Mouse (Mus musculus): ENCODE measurements at regions not wholly inside any gene's neighbourhood (a gene's known extent, or its start where the extent isn't known, plus 50 kb on each side); places are given as distances from the start of the nearest gene placed in this dataset.
"Not testable (repeated sequence)": the region's sequence is repeated elsewhere in the genome, so short reads cannot be mapped to it uniquely, and the experiment has no call there.

DNA sequence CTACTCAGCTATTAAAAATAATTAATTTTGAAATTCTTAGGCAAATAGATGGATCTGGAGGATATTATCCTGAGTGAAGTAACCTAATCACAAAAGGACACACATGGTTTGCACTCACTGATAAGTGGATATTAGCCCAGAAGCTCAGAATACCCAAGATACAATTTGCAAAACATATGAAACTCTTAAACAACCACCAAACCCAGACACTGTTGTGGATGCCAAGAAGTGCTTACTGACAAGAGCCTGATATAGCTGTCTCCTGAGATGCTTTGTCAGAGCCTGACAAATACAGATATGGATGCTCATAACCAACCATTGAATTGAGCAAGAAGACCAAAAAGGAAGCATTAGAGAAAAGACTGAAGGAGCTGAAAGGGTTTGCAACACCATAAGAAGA, 468.4 kb upstream of the Cdh12 start:
- DNase-seq (ENCODE audit: low spot score) = not testable (repeated sequence)

DNA sequence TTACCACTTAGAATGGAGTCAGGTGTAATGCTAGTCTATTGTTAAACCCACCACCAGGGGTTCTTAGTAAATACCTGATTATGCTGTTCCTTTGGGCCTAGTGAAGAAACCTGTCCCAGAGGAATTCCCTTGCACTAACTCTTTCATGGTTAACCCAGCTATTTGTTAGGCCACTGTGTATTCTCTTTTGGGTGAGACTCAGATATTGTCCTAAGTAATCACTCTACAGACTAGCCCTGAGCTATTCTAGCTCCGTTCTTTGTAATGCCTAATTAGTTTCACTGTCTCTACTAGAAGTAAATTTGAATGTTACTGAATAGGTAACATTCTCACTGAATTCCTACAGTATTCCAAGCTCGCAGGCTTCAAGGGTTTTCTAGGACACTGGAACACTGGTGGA, 464.1 kb upstream of the Cdh12 start:
- not testable (repeated sequence) for DNase-seq (ENCODE audit: low spot score)

DNA sequence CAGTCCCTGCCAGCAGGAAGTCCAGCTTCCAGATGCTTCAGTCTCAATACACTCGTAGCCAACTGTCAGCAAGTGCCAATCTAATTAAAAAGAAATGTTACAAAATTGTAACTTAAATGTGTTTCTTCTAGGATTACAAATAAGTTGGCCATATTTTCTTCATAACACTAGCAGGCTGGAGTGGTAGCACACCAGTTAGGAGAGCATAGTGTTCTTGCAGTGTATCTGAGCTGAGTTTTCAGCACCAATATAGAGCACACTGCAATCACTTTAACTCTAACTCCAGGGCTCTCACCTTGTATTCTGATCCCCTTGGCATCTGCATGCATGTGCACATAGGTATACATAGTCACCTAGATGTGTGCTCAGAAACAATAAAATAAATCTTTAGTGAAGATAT, 417.3 kb upstream of the Cdh12 start:
- DNase-seq (ENCODE audit: low spot score) = no peak

- DNase-seq (ENCODE audit: low spot score) = no peak
Measured at GRCm38 (mm10) chr15:20034382-20034781, 414.7 kb upstream of the Cdh12 start.

DNA sequence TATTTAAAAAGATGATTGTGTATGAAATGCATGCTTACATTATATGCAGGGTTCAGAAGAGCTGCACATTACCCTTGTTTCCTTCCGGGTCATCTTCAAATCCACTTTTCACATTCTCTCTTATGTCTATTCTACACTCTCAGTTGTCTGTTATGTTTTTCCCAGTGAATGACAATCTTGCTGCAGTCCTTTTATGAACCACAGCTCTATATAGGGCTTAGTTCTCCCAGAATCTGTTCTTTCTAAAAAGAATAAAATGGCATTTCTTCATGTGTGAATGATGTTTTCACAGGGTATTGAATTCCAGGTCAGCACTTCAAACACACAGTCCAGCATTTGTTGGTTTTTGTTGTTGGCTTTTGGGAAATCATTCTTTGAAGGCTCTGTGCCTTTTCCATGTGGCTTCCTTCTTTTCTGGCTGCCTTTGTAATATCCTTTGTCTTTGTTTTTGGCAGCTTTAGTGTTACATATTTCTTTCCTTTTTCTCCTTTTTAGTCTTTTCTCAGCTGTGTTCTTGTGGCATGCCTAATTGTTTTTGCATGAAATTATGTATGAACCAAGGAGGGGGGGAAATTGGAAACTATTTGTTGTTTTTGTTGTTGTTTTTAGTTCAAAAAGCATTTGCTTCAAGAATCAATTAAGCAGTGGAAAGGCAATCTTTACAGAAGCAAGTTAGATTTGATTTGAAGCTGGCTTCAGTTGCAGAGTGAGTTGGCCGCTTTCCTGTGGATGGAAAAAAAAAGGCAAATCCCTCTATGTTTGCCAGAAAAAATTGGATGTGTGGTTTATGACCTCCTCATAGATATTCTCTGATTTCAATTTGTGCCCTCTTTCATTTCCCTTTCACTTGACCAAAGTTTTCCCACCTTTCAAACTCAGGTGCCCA, 410.3 kb upstream of the Cdh12 start:
- DNase-seq (ENCODE audit: low spot score) = no peak

DNA sequence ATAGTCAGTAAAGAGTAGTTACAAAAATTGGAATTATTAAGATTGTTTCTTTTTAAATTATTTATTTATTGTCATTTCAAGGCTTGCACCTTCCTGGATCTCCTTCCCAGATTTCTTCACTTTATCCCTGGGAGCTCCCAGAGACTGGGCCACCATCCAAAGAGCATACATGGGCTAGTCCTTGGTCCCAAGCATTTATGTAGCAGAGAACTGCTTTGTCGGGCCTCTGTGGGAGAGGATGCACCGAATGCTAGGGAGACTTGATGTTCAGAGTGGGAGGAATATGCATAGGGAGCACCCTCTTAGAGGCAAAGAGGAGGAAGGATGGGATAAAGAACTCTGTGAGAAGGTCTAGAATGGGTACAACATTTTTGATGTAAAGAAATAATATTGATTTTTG, 409.0 kb upstream of the Cdh12 start:
- DNase-seq (ENCODE audit: low spot score) = no peak

GRCm38 (mm10) chr15:20084958-20085357, 364.1 kb upstream of the Cdh12 start:
- DNase-seq (ENCODE audit: low spot score) = no peak

DNA sequence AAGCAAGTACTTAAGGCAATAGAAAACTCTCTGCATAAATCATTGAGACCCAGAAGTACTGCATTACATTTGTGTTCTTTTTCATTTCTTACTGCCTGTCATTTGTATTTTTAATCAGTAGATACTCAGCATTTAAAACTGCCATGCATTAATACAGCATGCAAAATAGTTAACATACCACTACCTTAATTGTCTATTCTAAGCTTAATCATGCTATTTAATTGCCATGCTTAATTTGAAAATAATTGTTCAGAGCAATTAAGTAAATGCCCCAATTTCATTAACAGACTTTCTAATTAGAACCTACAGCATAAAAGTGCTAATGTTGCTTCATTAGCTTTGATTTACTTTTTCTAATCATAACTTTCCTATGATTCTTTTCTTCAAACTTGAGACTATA, 359.3 kb upstream of the Cdh12 start:
- DNase-seq (ENCODE audit: low spot score) = no peak

DNA sequence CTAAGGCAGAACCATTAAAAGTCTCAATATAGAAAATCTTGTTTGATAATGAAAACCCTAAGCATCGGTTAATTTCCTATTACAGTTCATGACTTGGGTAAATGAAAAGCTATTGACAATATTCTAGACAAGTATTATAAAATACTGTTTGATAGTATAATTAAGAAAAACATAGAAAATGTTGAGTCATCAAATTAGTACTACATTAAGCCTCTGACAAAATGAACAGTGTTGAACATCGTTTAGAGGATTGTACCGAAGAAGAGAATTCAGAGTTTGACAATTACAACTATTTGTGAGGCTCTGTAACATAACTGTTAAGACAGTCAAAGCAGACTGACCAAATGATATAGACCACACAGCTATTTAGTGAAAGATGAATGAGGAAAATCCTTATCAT, 358.5 kb upstream of the Cdh12 start:
- DNase-seq (ENCODE audit: low spot score) = no peak

- DNase-seq (ENCODE audit: low spot score) = no peak
Measured at GRCm38 (mm10) chr15:20095764-20096163, 353.3 kb upstream of the Cdh12 start.

GRCm38 (mm10) chr15:20119518-20119917, 329.5 kb upstream of the Cdh12 start:
- no peak for DNase-seq (ENCODE audit: low spot score)

- DNase-seq (ENCODE audit: low spot score) = no peak
Measured at GRCm38 (mm10) chr15:20123586-20123985, 325.5 kb upstream of the Cdh12 start.

DNA sequence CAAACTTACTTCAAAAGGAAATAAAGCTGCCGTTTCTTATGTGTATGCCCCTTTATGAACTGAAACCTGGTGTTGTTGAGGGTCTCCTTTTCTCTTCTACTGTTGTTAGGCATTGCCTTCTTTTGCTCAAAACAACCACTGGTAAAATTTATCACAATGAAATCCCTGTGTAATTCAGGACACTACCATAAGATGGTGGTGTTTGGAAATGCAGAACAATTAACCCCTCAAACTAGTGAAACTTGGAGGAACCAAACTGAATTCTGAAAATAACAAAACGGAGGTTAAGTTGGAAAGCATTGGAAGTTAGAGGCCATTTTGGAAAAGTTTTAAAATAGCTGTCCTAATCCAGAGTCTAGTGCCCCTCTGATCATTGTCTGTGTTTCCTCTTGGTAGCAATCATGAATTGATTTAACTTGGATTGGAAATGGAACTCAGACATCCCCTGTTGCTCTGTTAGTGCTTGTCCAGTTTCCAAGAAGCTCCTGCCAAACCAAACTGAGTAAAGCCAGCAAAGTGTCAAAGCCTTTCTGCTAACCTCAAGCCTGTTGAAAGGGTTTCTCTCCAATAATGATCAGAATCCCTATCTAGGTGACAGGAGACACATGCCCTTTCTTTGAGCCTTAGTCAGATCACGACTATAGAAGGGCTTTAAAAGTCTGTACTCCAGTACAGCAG, 313.0 kb upstream of the Cdh12 start:
- peak; percentile 47 for DNase-seq (ENCODE audit: low spot score)

GRCm38 (mm10) chr15:20151910-20152309, 297.2 kb upstream of the Cdh12 start:
- DNase-seq (ENCODE audit: low spot score) = no peak
